Mouse (Mus musculus): ENCODE results near the gene Fkbp3. TPM values are rescaled to one million over a fixed set of nuclear protein-coding genes. Genes with fewer than 3 reads are reported as not detected.
A peak's percentile ranks its signal among the peaks of the same experiment; 100 is the strongest.

The Fkbp3 gene
- polyA plus RNA-seq, 1 experiment from 2014 or later: 146 TPM

DNA sequence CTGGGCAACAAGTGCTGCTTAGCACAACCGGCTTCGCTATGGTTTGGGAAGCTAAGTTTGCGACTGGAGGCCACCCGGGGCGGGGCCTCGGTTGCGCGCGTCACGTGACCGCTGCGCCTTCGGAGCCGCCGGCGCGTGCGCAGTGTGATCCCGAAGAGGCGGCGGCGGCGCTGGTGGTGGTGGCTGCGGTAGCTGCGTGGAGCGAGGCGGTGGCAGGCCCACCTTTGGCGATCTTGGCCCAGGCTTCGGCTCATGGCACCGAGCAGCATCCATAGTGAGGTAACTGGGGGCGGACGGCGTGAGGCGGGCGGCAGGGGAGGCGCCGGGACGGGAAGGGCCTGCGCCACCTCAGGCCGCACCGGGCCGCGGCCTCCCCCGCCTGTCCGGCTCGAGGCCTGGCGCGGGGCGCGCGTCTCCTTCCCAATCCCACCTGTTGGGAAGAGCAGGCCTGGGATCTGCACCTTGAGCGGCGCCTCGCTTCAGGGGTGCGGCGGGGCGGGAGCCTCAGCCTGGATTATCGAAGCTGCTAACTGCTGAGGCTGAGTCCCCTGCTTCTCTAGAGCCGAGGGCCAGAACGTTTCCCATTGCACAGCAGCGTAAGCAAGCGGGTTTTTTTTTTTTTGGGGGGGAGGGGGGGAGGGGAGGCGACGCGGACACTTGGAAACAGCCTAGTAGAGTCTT, 37.5 kb downstream of the Fkbp3 start, which contains the start of gene Prpf39:
TSS of gene Prpf39 (plus strand) at position 144 of the 681 bp plus-strand sequence.
- H3K27me3 ChIP-seq: no peaks in the 10 kb centered on the region
- ATAC-seq: peak; percentile 90
- CTCF ChIA-PET: no interaction called here
- no peak for TF ChIP-seq CTCF (IDR thresholded peaks at IDR 0.05)
- in situ Hi-C loops (cut with MboI; ENCODE audit: low pct_unique_long_range_greater_than_20kb): no loop called here
- POLR2A ChIA-PET: interaction anchor here (1.4 kb wide), 1 partner anchor 22 kb away, joined by 4 read pairs; no protein-coding TSS in a partner anchor
- peak; percentile 35 for DNase-seq (ENCODE audit: low read depth, low spot score)

DNA sequence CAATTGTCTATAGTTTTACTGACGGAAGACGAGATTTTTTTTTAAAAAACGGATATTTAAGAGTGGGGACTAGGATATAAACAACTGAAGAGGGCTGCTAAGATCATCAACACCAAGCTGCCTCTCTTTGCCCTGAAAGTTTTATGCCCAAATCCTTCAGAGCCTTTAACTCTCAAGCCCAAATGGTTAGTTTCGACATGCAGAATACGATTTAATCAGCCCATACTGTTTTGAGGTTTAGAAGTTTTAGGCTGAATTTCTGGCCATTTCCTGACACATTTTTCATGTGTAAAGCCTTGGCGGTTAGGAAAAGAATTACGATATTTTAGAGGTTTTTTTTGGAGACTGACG, 38.0 kb downstream of the Fkbp3 start:
- TF ChIP-seq CTCF (IDR thresholded peaks at IDR 0.05): no peak
- DNase-seq (ENCODE audit: low read depth, low spot score) (no peak), ATAC-seq (no peak)
- POLR2A ChIA-PET: no interaction called here
- CTCF ChIA-PET: no interaction called here
- H3K27me3 ChIP-seq: no peaks in the 10 kb centered on the region
- in situ Hi-C loops (cut with MboI; ENCODE audit: low pct_unique_long_range_greater_than_20kb): no loop called here

DNA sequence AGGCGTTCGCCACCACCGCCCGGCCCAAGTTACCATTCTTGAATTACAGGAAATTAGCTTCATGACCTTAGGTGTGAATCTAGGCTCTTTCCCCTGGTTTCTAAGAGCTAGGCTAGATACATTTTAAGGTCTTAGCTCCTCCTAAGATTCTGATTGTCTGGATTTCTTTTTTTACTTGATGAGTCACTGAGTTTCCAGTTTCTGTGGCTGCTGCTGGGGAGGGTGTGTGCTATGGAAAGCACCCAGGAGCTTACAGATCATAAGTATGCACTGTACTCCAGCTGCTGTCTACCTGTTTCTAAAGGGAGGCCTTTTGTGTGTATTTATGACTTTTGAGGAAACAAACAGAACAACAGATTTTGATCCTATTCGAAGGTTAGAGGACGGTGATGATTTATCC, 51.0 kb downstream of the Fkbp3 start:
- in situ Hi-C loops (cut with MboI; ENCODE audit: low pct_unique_long_range_greater_than_20kb): no loop called here
- ATAC-seq (no peak), DNase-seq (ENCODE audit: low read depth, low spot score) (no peak)
- no peak for TF ChIP-seq CTCF (IDR thresholded peaks at IDR 0.05)
- H3K27me3 ChIP-seq: no peaks in the 10 kb centered on the region
- ChIA-PET POLR2A (no interaction called here), CTCF (interaction anchor here (1.1 kb wide), 1 partner anchor 18 kb away, joined by 3 read pairs; no protein-coding TSS in a partner anchor)

Other genes with a start within 250 kb of the Fkbp3 start
- 2.6 TPM for gene Gm527, start 156.1 kb downstream of the Fkbp3 start, polyA plus RNA-seq (2021)
- gene Klhl28, start 108.5 kb downstream of the Fkbp3 start, polyA plus RNA-seq (2021): 7.5 TPM
- gene Togaram1, start 108.2 kb downstream of the Fkbp3 start, polyA plus RNA-seq (2021): 16.9 TPM
- gene Prpf39, start 37.7 kb downstream of the Fkbp3 start, polyA plus RNA-seq (2021): 34.8 TPM
- 4.5 TPM for gene Fancm, start 1.6 kb upstream of the Fkbp3 start, polyA plus RNA-seq (2021)
- gene Mis18bp1, start 98.6 kb upstream of the Fkbp3 start, polyA plus RNA-seq (2021): 9.0 TPM
- 0.08 TPM for gene Wdr20rt, start 151.5 kb upstream of the Fkbp3 start, polyA plus RNA-seq (2021)